Mouse (Mus musculus) monocyte, adult 2 months (primary cell): ENCODE measurements around the gene Spock1.
"Not testable (repeated sequence)": the region's sequence is repeated elsewhere in the genome, so short reads cannot be mapped to it uniquely, and the experiment has no call there.

Source experiments
- DNase-seq, 2 experiments: peaks; one replicate each; pipeline ENCODE4 v3.0.0; 2022; ENCODE audit warnings: low spot score in 2 of 2, low read depth in 1 of 2

Gene Spock1

GRCm38 (mm10) chr13:57519790-57520189 is 388.3 kb downstream of the Spock1 start:
- no peak for DNase-seq

DNA sequence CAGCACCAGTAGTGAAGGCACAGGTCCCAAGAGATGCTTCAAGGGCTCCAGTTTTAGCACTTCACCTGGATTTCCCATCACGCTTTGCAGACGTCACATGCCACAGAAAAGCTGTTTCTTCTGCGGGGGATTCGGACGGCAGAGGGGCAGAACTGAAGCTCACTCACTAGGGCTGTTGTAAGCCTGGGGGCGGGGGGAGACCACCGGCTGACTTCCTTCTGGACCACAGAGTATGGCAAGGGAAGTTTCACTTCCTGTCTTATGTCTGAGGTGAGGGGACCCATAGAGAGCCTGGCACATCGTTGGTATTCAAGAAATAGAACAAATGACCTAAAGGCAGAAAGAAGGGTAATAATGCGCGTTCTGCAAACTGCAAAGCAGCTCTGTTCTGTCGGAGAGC is 392.4 kb downstream of the Spock1 start:
- no peak for DNase-seq

DNA sequence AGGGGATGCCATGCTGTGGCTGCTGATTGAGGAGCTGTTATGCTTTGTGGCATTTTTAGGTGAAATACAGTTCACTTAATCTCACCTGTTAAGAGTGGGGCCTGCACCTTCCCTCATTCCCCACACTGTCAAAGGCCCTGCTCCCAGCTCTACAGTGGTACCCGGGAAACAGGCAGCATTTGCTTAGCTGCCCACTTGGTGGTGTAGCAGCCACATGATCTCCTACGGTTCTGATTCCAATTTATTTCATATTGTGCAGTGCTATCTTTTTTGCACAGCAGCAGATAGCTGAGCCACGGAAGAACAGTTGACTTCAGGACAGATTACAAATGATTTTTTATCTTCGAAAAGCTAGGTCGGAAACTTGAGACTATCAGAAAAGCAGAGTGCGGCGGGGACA is 406.6 kb downstream of the Spock1 start:
- DNase-seq: no peak

DNA sequence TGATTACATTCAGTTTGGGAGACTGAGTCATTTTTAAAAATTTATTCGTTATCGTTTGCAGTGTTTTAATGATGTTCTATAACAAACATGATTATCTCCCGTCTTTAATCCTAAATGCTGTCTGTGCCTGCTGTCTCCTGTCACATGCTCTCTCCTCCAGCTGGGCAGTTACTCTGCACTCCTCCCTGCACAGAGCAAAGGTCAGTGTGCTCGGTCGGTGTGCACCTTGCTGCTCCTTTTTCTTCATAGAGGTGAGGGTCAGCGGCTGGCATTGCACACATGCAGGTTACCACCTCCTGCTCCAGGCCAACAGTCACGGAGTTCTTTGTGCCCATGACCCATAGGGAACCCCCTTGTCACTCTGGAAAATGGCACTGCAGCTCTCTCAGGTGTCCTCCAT is 411.4 kb downstream of the Spock1 start:
- DNase-seq: no peak

- DNase-seq: no peak
Measured at GRCm38 (mm10) chr13:57494838-57495237, 413.3 kb downstream of the Spock1 start.

- no peak for DNase-seq
Measured at GRCm38 (mm10) chr13:57488926-57489325, 419.2 kb downstream of the Spock1 start.

DNA sequence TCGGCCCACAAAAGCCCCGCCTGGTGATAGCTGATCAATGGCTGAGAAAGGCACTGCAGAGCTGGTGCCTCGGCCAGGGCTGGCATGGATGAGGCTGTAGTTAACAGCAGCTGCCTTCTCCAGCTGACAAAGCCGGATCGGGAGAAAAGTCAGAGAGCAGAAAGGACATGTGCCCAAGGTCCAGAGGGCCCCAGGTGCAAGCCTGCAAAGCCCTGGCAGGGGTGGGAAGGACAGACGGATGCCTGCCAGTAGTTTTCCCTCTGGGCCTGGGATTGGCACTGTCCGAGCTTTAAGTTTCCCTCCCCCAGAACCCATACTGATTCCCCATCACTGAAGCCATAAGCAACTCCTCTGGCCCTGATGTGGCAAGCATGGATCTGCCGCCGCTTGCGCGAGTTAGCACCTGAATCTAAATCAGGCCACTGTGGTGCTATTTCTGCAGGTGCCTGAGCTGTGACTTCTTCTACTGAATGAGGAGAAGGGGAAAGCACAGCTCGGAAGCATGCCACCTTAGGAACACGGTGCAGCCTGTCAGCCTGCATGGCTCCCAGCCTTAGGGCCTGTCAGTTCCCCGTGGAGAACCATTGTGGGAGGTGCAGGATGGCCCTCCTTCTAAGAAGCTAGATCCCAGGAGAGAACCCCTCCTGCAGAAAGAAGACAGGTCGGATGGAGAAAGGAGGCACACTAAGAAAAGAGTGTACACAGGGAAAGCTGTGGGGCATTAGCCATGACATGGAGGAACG is 423.5 kb downstream of the Spock1 start:
- DNase-seq: no peak

DNA sequence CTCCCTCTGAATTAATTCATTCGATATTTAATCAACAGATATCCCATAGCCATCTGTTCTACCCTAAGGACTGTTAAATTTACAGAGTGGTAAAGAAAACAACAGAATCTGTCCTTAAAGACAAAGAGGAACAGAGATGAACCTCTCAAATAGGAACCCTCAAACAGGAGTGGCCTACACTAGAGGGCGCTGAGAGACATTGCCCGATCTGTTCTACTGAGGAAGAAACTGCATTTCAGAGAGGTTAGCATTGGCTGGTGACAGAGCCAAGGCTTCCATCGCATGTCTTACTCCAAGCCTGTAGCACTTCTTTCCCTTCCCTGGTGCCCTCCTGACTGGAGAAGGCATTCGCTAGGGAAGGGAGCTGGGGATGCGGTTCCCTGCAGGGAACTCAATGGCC is 431.4 kb downstream of the Spock1 start:
- DNase-seq: no peak

- DNase-seq: no peak
Measured at GRCm38 (mm10) chr13:57474068-57474467, 434.1 kb downstream of the Spock1 start.

GRCm38 (mm10) chr13:57470922-57471321 is 437.2 kb downstream of the Spock1 start:
- DNase-seq: not testable (repeated sequence)

DNA sequence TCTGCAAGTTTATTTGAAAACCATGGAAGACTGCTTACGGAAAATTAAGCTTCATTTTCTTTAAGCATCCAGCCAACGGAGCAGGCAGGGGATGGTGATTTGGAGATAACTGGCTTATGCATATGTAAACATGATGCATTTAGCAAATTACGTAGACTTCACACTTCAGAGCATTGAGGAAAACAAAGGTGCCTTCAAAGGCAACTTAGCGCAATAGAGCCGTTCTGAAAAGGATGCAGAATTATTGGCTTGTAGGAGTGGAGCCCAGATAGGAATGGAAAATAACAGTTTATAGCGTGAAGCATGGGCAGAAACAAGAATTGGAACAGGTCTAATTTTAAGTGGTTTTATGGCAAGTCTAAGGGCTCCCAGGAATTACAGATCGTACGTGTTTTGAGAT is 448.2 kb downstream of the Spock1 start:
- no peak for DNase-seq

- no peak for DNase-seq
Measured at GRCm38 (mm10) chr13:57450189-57450821, 457.8 kb downstream of the Spock1 start.

- DNase-seq: no peak
Measured at GRCm38 (mm10) chr13:57448906-57449305, 459.2 kb downstream of the Spock1 start.

DNA sequence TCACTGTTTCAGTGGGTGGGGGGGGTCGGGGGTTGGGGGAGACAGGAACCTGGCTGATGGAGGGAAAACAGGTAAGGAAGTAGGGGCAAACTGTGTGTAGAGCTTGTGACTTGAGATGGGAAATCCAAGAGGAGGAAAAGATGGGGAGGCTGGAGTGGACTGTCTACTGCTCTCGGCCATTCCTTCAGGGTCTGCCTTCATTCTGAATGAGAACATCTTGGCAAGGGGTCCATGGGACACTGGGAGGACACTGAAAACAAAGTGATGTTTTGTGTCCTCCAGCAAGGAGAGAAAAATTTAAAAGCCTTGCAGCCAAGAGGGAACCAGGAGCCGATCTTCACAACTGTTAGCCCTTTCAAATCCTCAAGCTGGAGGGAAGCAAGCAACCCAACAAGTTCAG is 463.2 kb downstream of the Spock1 start:
- DNase-seq: no peak

GRCm38 (mm10) chr13:57440111-57440510 is 468.0 kb downstream of the Spock1 start:
- DNase-seq: no peak

DNA sequence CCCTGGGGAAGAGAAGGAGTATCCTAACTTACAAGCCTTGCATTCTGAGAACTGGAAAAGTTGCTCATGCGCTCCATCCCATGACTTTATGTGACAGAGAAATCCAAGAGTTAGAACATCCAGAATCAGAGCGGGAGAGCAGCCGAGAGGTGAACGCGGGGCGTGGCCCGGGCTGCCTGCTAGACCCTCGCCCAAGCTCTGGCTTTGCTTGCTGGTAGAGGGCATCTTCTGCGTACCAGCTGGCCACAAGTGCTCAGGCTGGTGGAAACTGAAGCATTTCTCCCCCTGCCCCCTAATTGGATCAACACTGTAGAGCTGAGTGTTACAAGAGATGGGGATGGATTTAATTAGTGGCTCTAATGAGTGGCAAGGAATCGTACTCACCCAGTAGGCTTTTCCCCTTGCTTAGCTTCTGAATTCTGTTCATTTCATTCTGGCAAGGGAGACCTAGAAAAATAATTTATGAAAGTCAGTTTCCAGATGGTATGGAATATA is 472.4 kb downstream of the Spock1 start:
- no peak for DNase-seq

DNA sequence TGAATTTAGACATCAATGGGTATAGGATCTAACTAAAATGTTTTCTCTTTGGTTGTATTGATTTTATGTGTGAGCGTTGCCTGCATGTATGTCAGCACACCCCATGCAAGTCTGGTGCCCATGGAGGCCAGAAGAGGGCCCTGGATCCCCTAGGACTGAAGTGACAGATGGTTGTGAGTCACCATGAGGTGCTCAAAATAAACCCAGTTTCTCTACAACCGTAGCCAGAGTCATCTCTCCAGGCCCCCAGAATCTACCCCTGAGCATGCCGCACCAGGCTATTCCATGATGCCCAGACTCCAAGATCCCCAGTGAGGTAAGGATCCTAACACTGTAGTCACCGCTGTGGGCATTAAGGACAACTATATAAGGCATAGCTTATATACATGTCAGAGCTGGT is 474.3 kb downstream of the Spock1 start:
- no peak for DNase-seq

DNA sequence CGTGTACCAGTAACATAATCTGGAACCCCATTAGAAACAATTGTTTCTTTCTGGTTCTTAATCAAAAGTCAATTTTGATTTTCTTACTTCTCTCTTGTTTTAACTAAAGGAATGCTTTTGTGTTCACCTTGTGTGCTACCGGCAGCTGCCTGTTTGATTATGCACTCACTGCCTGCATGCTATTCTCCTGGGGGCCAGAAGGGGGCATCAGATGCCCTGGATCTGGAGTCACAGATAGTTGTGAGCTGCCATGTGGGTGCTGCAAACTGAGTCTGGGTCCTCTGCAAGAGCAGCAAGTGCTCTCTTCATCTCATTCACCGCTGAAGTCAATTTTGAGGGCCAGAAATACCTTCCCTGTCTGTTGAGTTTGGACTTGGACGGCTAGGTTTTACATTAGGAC is 476.3 kb downstream of the Spock1 start:
- DNase-seq: no peak

GRCm38 (mm10) chr13:57428840-57429239 is 479.3 kb downstream of the Spock1 start:
- no peak for DNase-seq

- DNase-seq: no peak
Measured at GRCm38 (mm10) chr13:57418781-57419180, 489.4 kb downstream of the Spock1 start.

DNA sequence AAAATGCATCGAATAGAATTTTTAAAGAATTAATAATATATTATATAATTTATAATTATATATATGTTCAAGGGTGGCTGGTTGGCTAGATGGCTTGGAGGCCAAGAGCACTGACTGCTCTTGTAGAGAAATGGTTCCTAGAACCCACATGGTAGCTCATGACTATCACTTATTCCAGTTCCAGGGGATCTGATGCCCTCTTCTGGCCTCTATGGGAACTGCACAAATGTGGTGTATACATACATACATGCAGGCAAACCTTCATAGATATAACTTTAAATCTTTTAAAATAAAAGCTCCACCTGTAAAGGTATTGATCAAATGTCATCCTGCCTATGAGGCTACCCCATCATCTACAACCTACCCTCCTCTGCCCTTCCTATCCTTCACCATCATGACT is 493.4 kb downstream of the Spock1 start:
- no peak for DNase-seq

GRCm38 (mm10) chr13:57407666-57408065 is 500.5 kb downstream of the Spock1 start:
- no peak for DNase-seq

DNA sequence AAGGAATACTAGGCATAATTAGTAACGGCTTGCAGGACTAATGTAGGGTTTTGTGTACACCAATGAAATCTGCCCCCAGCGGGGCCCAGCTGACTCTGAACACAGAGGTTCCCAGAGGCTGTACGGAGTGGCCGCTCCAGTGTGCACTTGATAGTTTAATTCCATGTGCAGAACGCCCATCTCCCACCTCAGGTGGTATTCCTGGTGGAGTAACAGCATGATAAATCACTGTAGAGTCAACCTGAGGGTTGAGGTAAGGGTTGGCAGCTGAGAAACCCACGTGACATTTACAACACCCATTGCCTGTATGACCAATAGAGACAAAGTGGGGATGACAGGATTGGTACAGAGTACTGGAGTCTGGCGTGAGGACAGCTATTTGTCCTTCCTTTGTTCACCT is 505.7 kb downstream of the Spock1 start:
- no peak for DNase-seq
